Mouse (Mus musculus) liver, postnatal 0 days (tissue): Measurements from ENCODE around the gene 4933411K16Rik.

Experiments
- CTCF ChIP-seq: sonication (generic); IDR thresholded peaks from 2 replicates; pipeline ENCODE4 v1.5.1; 2016; ENCODE audit warnings: antibody characterized with exemption, low read depth
- EP300 ChIP-seq: IDR thresholded peaks from 2 replicates; pipeline ENCODE4 v1.6.1; 2016; ENCODE audit warnings: antibody characterized with exemption, low read depth, mild to moderate bottlenecking

GRCm38 (mm10) chr19:42051948-42052347 lies at the start of gene 4933411K16Rik:
- TF ChIP-seq CTCF (no peak), EP300 (no peak)
